Comparison of ENCODE assay signal across 20 mouse cellular contexts in genomic region chr4:35082476-35083114, GRCm38 (mm10).
DNase-seq lines count a peak whose midpoint lies in the region; ATAC-seq and TF ChIP-seq lines count a peak whose summit lies in the region.
"Had no signal": no experiment of that assay in that cellular context is flagged by ENCODE, and none has a peak within 500 bp of the region (broad histone marks: within the 10 kb centered on the region; RNA-seq: fewer than 3 reads in every experiment).

No protein-coding gene starts in this region.

- no peaks in the 10 kb centered on the region for H3K36me3 ChIP-seq in embryonic facial prominence, embryonic 13.5 days
- peaks cover 6% of the 10 kb centered on the region; the same call in 1 of the 2 replicates for H3K36me3 ChIP-seq in embryonic facial prominence, embryonic 10.5 days (replicated peaks)
- H3K36me3 ChIP-seq in kidney, postnatal 0 days (ENCODE audit: insufficient read depth, low read length): no peaks in the 10 kb centered on the region
- H3K36me3 ChIP-seq: G1E; heart, embryonic 13.5 days had no signal

- H3K9ac ChIP-seq in embryonic facial prominence, embryonic 13.5 days: no peak overlapping the region
- no peak overlapping the region for H3K9ac ChIP-seq in kidney, postnatal 0 days (ENCODE audit: low read depth, low read length)
- H3K9ac ChIP-seq: forebrain, embryonic 13.5 days; forebrain, postnatal 0 days; heart, embryonic 13.5 days had no signal

- no peaks in the 10 kb centered on the region for H3K27me3 ChIP-seq in embryonic facial prominence, embryonic 13.5 days
- H3K27me3 ChIP-seq in embryonic facial prominence, embryonic 10.5 days (replicated peaks; ENCODE audit: low read depth, poor library complexity, severe bottlenecking): no peaks in the 10 kb centered on the region
- no peaks in the 10 kb centered on the region for H3K27me3 ChIP-seq in kidney, postnatal 0 days (ENCODE audit: insufficient read depth, low read length)
- H3K27me3 ChIP-seq: forebrain, embryonic 13.5 days; heart, embryonic 13.5 days had no signal

- H3K9me3 ChIP-seq in embryonic facial prominence, embryonic 13.5 days: peaks cover 3% of the 10 kb centered on the region; the same call in 1 of the 2 replicates
- H3K9me3 ChIP-seq in embryonic facial prominence, embryonic 10.5 days: no peaks in the 10 kb centered on the region
- H3K9me3 ChIP-seq in kidney, postnatal 0 days (replicated peaks; ENCODE audit: low read length): no peaks in the 10 kb centered on the region
- H3K9me3 ChIP-seq: forebrain, embryonic 13.5 days; G1E had no signal

- no peak for ATAC-seq in embryonic facial prominence, embryonic 13.5 days (ENCODE audit: insufficient number of reproducible peaks, insufficient read depth, low FRiP score, low TSS enrichment, low read depth)
- ATAC-seq in kidney, postnatal 0 days (replicated peaks; ENCODE audit: low FRiP score, low read depth): no peak
- ATAC-seq: CD4-positive, CD25-positive, alpha-beta regulatory T cell, adult 4 months; forebrain, embryonic 13.5 days; forebrain, postnatal 0 days had no signal

- H3K4me2 ChIP-seq in embryonic facial prominence, embryonic 13.5 days: no peak overlapping the region
- no peak overlapping the region for H3K4me2 ChIP-seq in kidney, postnatal 0 days (ENCODE audit: low read length)
- H3K4me2 ChIP-seq: forebrain, embryonic 13.5 days; heart, embryonic 13.5 days had no signal

- H3K4me3 ChIP-seq in embryonic facial prominence, embryonic 13.5 days: no peak overlapping the region
- no peak overlapping the region for H3K4me3 ChIP-seq in embryonic facial prominence, embryonic 10.5 days
- H3K4me3 ChIP-seq in kidney, postnatal 0 days (replicated peaks; ENCODE audit: low read depth, low read length): no peak overlapping the region
- H3K4me3 ChIP-seq: forebrain, embryonic 13.5 days; heart, embryonic 13.5 days had no signal

- DNase-seq in embryonic facial prominence, embryonic 10.5 days (ENCODE audit: low spot score): no peak
- DNase-seq in kidney, adult 9 months: peak; percentile 49
- DNase-seq in kidney, postnatal 10 days: no peak
- peak; percentile 32 for DNase-seq in kidney, postnatal 0 days (ENCODE audit: low spot score)
- DNase-seq in kidney, adult 18-20 months: no peak
- peak; percentile 45 for DNase-seq in retina, postnatal 1 day
- no peak for DNase-seq in retina, embryonic 14.5 days (ENCODE audit: low spot score)
- DNase-seq: adrenal gland, adult 8-10 months; adrenal gland, postnatal 36 days; B cell, adult 2 months; cerebellum, adult 2 months; cerebellum, postnatal 10 days; forebrain, postnatal 0 days; gastrocnemius, postnatal 14 days; heart, postnatal 36 days had no signal

- no peak for TF ChIP-seq CTCF in kidney, postnatal 0 days (IDR thresholded peaks at IDR 0.05; ENCODE audit: low read depth)

- peaks cover 18% of the 10 kb centered on the region; the same call in 1 of the 2 replicates for H3K4me1 ChIP-seq in embryonic facial prominence, embryonic 13.5 days
- peaks cover 13% of the 10 kb centered on the region; the same call in 1 of the 2 replicates for H3K4me1 ChIP-seq in embryonic facial prominence, embryonic 10.5 days
- 0 out of 2 replicates have a peak, but pooled peaks cover 5% of the 10 kb centered on the region for H3K4me1 ChIP-seq in kidney, postnatal 0 days (replicated peaks; ENCODE audit: insufficient read depth, low read length)
- H3K4me1 ChIP-seq: forebrain, embryonic 13.5 days had no signal

- peak overlapping the region; percentile 53; the same call in 1 of the 2 replicates for H3K27ac ChIP-seq in embryonic facial prominence, embryonic 13.5 days
- H3K27ac ChIP-seq in embryonic facial prominence, embryonic 10.5 days (replicated peaks): no peak overlapping the region
- H3K27ac ChIP-seq in kidney, postnatal 0 days: no peak overlapping the region
- H3K27ac ChIP-seq: forebrain, embryonic 13.5 days; heart, embryonic 13.5 days had no signal

- WGBS in embryonic facial prominence, embryonic 13.5 days: 68% methylated on average over 10 of the region's 10 CpGs
- 84% methylated on average over 10 of the region's 10 CpGs for WGBS in embryonic facial prominence, embryonic 10.5 days
- 37% methylated on average over 10 of the region's 10 CpGs for WGBS in kidney, postnatal 0 days

Comparison
In these comparisons a context has a peak if more than half of its experiments do, and no peak if none do; other contexts are left out.
1. DNase-seq: peak in kidney, adult 9 months (single experiment), kidney, postnatal 0 days (single experiment) and retina, postnatal 1 day (single experiment); none in embryonic facial prominence, embryonic 10.5 days (single experiment), kidney, postnatal 10 days (single experiment), kidney, adult 18-20 months (single experiment) and retina, embryonic 14.5 days (single experiment).